Mouse (Mus musculus): ENCODE measurements around the gene Pld5.

The Pld5 gene

DNA sequence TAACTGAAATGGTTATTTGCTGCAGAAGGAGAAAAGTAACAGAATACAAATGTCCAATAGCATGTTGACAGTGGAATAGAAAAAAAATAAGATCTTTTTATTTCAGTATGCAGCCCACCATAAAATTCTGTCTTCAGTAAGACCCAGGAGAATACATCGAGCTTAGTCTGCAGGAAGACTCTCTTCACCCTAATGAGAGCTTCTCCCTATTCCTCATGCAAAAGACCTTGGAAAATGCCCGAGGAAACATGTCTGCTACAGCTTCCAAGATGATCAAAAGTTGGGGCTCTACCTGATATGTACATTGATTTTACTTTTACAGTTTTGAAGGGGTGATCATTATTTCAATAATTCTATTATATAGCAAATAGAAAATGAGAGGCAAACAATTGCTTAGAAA is 108.0 kb downstream of the Pld5 start:
- DNase-seq = no peak

DNA sequence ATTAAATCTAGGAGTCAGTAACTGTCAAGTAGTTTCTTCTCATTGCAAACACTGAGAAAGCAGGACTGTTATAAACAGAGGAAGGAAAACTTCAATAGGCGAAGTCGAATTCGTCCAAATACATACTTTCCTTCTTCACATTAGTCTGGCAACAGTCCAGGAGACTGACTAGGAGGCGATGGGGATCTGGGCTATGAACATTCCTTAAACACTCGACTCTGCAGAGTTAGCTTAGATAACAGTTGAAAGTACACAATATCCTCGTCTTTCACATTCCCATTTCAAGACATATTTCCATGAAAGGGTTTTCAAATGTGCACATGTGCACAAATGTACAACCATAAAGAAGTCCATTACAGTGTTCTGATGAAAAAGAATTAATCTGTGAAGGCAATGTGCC is 129.8 kb downstream of the Pld5 start:
- no peak for DNase-seq

DNA sequence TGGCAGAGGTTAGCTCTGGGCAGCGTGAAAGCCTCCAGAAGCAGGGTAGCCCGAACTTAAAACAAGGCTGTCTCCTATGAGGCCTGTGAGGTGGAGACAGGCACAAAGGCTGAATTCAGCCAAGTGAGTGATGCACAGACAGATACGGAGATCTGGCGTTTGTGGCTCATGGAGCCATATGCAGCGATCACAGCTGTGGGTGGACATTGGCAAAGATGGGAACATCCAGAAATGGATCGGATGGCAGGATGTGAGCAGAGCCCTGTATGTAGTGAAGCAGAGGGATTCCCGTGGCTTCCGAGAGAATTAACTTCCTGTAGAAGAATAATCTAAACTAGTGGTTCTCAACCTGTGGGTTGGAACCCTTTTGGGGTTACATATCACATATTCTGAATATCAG is 140.7 kb downstream of the Pld5 start:
- DNase-seq = no peak

DNA sequence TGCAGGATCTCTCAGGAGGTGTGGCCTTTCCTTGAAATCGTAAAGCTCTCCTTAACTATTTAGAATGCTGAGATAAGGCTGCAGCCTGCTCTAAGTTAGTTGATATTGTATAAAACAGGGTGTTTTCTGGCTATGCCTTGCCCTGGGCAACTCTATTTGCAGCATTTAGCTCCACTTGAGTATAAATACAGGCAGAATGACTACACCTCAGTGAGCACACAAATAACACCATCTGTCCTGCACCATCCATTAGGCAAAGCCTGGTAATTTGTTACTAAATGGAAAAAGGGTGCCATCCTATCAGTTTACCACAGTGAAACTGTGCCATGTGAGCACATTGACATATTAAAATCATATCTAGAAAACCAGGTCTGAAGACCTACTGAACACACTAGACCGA is 149.3 kb downstream of the Pld5 start:
- DNase-seq = no peak

DNA sequence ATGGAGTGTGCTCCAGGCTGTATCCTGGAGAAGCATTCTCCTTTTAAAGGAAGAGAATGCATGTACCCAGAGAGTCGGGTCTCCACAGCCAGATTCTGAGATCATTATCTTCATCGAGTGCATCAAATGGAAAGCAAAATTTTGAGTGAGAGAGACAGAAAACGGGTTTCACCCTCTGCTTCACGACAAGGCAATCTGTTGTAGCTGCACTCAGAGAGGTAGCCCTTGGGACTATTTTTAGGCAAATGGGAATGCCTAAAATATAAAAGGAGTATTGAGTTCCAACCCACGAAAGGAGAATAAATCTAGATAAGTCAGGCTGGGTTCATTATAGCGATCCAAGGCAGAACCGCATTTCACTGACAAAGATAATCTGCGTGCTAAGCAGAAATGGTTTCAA is 150.7 kb downstream of the Pld5 start:
- DNase-seq = no peak

DNA sequence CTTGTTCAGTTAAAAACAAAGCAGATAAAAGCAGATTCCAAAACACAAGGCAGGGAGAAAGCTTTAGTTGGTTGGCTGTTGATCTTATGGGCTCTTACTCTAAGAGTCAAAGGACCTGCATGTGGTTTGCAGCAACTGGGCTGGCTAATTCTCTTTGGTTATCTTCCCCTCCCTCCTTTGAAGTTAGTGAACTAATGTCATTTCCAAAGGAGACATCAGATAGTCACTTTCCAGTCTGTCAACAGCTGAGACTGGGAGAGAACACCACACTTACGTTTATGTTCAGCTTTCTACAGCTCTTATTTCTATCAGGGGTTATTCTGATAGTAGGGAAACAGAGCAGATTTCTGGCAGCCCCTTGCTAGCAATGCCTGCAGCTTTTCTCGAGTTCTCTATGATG is 151.3 kb downstream of the Pld5 start:
- no peak for DNase-seq

DNA sequence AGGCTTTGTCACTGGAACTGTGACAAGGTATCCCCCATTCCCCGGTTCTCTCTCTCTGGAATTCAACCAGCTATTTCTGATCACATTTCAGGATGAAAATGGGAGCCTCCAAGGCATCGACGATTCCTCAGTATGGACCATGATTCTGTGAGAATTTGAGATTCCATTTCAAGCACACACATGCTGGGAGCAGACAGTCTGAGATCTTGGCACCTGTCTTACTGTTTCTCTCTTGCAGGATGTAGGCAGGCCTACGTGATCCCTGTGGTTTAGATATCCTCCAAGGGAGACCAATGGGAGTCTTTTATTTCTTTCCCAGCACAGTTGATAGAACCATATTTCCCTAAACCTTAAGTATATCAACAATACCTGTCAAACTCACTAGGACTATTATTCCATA is 159.5 kb downstream of the Pld5 start:
- no peak for DNase-seq

DNA sequence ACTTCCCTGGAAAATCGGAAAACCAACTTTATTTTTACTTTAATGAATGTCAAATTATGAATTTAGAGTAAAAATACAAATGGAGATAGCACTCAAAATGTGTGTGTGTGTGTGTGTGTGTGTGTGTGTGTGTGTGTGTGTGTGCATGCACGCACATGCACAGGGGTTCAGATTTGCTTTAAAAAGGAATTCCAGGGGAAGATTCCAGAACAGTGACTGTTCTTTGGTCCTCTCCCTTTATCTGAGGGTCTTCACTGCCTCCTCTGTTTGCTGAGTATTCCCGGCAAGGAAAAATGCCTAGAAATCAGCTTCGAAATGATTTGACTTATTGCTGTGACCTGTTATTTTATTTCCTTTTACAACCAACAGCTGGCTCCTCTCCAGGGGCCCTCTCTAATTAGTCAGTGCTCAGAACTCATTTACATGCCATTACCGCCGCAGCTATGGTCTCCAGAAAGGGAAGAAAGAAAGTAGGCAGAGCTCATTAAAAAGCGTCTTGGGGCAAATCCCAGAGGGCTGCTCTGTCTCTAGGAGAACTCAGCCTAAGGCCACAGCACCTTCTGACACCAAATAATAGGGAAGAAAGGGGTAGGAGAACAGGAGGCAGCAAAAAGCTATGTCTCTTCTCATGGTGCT is 176.3 kb downstream of the Pld5 start:
- peak; percentile 26 for DNase-seq

DNA sequence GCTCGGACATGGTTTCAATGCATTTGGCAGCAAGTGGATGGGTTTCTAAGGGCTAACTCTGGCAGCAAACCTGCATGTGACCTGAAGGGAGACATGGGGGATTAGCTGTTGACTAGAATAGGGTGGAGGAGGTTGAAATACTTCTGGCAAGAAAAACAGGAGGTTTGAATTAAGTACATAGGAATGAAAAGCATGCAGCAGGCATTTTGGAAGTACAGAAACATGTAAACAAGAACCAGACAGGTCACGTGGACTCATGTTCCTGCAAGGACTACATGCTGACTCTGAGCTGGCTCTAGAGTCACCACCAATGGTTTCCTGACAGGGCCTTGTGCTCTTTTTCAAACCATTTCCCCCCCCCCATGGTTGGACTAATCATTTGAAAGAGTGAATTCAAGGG is 183.0 kb downstream of the Pld5 start:
- no peak for DNase-seq

DNA sequence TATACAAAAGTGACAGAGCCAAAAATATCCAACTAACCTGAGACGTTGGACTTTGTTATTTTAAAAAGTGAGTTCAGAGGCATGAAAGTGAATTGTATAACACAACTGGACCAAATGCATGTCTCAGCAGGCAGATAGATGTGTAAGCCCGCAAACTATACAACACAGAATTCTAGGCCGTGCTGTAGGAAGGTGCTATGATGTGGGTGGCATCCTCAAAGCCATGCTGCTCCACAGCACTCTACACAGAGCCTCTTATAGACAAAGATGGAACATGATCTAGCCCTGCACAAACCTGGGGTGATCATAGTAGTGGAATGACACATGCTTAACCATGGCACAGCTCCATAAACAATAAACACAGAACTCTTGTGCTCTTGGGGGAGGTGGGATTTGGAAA is 185.7 kb downstream of the Pld5 start:
- DNase-seq = no peak

DNA sequence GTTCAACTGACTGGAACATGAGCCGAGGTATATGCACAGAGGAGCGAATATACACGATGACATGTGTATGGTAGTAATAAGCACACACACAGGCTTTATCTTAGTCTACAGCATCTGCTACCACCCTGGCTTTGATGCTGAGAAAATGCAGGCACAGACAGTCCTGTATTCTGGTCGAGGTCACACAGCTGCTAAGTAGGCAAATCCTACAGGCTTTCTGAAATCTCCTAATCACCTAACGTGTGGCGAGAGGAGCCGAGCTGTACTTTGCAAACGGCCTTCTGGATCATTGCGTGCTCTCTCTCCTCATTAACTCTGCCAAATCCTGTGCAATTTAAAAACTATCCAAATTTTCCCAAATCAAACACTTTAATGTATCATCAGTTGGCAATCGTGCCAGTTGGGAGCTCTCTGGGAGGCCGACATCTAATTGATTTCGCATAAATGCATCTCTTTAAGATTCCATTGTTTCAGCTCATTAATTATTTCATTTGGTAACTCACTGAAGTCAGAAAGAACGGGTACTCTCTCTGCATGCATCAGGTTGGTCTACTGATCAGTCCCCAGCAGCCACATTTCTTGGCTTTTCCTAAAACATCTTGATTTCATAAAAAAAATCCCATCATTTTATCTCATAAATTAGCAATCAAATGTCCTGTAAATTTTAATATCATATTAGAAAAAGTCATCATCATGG is 189.0 kb downstream of the Pld5 start:
- no peak for DNase-seq

DNA sequence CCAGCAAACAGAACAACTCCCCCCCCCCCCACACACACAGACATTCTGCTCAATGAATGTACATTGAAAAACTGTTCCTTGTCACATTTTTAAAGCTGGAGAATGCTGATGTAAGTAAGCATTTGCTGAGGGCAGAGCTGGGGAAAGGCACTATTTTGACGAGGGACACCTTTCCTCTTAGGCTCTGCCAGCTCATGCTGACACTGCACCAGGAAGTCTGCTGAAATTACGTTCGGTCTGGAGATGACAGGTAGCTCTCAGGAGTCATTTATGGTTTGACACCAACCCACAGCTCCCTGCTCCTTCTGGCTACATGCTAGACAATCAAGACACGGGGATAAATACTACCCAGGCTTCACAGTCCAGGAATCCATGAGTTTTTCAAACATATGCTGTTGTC is 192.8 kb downstream of the Pld5 start:
- DNase-seq = no peak

DNA sequence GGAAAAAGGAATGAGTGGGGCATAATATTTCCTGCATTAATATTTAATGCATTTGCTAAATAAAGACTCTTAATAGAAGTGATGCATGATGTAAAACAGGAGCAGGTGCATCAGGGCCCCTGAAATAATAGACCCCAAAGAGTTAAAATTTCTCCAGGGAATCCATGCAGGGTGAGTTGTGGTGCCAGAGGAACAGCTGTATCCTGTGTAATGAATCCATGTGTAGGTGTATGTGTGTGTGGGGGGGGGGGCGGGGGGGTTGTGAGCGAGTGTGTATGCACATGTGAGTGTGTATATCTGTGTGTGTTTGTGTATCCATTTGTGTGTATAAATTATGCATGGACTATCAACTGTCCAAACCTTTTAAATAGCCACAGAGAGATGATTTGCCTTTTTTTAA is 194.1 kb downstream of the Pld5 start:
- no peak for DNase-seq

DNA sequence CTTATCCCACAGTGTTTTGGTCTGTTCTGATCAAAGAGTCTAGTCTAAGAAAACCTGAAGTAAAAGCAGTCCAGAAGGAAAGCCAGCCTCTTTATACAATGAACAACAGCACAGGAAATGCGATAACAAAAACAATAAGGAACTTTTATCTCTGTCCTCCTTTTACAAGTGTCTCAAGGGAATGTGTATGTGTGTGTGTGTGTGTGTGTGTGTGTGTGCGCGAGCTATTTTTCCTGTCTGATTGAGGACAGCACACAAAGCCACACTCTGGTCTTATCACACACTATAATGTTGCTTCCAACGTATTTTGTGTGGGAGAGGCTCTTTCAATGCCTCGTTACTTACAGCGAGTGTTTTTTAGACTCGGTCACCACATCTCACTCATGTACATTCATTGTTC is 196.7 kb downstream of the Pld5 start:
- no peak for DNase-seq

DNA sequence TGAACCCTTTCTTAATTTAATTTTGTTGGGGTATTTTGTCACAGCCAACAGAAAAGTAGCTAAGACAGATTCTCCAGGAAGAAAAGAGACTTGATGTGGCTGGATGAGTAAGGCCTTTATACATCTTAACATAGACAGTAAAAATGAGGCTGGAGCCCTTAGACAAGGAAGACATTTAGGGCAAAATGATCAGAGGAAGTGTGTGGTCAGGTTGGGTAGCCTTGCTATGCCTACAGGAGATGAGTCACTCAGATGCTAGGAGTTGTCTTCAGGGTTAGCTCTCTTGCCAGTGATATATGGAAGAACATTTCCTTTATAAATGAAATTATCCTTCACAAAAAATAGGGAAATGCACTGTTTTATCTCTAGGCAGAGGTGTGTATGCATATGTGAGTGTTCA is 198.3 kb downstream of the Pld5 start:
- DNase-seq = no peak

DNA sequence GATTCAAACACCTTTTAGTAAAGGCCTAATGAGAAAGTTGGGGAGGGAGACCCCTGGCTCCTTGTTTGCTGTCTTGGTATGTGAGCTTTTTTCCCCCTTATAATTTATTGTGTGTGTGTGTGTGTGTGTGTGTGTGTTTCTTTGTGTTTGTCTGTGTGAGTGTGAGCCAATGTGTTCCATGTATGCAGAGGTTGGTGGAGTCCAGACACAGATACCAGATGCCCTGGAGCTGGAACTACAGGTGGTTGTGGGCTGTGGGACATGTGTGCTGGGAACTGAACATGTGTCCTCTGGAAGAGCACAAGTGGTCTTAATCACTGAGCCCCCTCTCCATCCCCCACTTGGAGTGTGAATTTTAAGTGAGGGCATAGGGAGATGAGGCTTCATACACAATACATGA is 199.3 kb downstream of the Pld5 start:
- DNase-seq = no peak

DNA sequence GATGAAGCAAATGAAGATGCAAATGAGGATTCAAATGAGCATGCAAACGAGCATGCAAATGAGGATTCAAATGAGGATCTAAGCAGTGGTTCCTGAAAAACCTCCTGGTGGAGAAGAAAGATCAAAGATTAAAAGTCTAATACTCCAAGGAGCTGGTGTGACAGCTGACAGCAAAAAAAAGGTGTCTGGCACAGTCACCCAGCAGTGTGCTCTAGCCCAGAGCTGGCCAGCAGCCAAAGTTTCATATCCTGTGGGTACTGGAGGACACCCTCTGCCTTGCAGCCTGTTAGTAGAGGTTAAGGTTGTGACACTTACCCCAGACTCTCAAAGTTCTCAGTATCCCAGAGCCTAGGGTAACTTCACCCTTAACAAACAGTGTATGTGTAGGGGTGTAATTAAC is 199.7 kb downstream of the Pld5 start:
- peak; percentile 79 for DNase-seq

DNA sequence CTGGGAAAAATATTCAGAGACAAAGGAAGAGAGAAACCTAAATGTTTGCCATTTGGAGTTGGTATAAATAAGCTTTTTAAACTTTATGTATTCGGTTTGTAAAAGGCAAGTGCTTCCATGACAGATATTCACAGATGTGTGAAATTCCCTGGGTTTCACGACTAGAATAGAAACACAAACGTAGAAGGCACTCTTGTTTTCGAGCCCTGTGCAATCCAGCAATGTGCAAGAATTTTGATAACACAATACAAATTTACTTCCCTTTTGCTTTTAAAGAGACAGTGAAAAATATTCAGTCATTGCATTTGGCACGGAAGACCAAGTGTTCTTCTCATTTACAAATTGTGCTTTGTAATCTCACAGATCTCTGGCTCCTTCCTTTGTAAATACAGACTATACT is 200.6 kb downstream of the Pld5 start:
- DNase-seq = no peak

DNA sequence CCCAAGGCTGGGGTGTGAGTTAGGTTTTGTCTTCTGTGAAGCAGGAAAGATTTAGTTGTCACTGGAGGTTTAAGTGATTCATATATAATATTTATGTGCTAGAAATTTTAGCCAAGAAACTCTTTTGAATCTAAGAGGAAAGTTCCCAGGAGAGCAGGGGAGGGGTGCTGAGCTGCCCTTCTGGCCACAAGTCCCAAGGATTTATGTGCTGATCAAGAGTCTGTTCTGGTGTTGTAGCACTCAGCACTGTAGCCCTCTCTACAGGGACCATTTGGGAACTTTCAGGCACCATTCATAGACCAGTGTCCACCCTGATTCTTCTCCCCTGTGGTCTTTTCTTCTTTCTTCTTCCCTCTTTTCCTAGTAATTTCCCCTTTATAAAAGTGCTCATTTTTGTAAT is 209.8 kb downstream of the Pld5 start:
- no peak for DNase-seq

DNA sequence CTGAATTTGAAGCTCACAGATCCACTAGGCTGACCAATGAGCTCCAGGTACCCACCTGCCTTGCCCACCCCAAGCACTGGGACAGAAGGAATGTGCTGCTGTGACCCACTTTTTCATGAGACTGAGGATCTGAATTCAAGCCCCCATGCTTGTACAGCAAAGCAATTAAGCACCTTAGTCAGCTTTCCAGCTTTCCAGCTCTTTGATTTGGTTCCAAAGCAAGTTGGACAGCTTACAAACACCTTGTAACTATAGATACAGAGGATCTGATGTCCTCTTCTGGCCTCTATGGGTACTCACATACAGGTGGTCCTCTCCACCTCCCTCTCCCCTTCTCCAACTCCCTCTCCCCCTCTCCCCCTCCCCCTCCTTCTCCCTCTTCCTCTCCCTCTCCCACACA is 210.6 kb downstream of the Pld5 start:
- no peak for DNase-seq

DNA sequence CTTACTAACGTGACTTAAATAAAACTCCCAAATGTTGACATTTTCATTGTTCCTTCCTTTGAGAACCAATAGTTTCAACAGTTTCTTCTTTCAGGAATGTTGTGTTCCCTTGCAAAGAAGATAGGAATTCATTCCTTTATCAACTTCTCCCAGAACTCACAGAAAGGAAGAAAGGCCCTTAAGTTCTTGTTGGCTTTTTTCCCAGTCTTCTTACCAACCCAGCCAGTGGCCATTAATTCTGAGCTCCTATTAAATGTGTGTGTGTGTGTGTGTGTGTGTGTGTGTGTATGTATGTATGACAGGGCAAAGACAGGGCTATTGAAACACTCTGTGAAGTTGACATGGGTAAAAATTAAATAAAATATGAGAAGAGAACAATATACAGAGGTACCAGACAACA is 221.5 kb downstream of the Pld5 start:
- DNase-seq = no peak

DNA sequence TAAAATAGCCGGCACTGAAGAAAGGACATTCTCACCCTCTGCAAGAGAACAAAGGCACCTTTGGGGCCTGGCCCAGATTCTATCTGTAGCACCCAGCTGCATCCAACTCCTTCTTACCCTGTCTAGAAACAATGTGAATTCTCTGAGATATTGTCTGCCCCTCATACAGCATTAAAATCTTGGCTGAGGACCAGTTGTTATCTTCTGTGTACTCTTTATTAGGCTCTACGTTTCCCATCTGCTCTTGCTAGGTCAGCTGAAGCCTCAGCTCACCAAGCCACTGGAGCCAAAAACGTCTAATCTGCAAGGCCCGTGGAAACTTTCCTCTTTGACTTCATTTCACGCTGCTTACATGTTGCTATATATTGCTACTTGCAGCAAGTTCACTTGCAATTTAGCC is 228.1 kb downstream of the Pld5 start:
- no peak for DNase-seq

DNA sequence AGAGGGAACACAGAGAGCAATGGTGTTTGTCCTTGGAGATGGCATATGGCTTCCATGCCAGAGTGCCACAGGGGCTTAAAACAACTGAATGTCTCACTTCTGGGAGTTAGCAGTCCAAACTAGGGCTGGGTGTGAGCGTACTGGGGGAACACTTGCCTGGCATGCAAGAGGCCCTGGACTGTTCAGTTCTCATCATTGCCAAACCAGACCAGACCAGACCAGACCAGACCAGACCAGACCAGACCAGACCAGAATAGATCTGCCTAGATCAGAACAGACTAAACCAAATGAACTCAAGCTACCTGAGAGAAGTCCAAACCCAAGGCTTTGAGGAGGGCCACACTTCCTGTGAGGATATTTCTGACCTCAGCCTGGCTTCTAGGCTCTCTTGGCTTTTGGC is 228.7 kb downstream of the Pld5 start:
- no peak for DNase-seq

DNA sequence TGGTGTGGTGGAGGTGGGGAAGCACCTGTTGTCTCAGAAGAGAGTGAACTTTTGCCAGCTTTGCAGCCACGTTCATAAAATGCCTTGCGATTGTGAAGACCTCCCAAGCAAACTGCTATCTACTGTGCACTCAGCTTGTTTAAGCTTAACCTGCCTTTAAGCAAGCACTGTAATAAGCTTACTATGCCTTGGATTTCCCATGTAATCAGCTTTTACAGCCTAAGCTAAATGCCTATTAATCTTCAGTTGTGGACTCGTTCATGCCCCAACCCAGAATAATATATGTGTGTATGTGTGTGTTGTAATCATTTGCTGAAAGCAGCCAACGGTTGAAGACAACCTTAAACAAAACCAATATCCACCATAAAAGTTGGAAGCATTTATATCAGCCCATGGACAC is 232.1 kb downstream of the Pld5 start:
- DNase-seq = no peak

DNA sequence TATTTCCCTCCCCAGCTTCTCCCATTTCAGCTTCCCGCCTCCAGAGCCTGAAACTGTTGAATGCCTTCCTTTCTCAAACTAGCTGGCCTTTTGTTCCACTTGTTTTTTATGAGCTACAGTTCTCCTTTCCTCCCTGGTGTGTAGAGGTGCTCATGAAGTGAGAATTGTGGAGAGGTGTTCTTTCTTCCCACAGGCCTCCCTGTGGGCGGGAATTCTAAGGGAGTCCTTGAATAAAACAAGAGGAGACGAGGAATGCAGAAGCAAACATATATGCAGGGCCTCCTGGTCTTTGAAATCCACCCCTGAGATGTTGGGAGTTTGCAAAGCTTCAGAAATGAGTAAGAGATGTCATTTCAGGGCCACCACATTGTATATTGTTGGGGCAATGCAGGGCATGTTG is 235.2 kb downstream of the Pld5 start:
- no peak for DNase-seq
